Mouse (Mus musculus) myocyte (in vitro differentiated cells): ENCODE data around the gene Vdac1. TPM values are rescaled to one million over a fixed set of nuclear protein-coding genes. Genes with fewer than 3 reads are reported as not detected.

Source experiments
- H3K27me3 ChIP-seq: one replicate; pipeline ENCODE4 v1.6.1; 2011; ENCODE audit not compliant: control insufficient read depth, insufficient read depth, insufficient read length
- H3K36me3 ChIP-seq: one replicate; pipeline ENCODE4 v1.6.1; 2011; ENCODE audit not compliant: control insufficient read depth, insufficient read depth
- H3K4me2 ChIP-seq: one replicate; pipeline ENCODE4 v1.6.1; 2011; ENCODE audit warnings: low read depth, control low read depth
- H3K4me3 ChIP-seq: one replicate; pipeline ENCODE4 v1.5.1; 2011; ENCODE audit warnings: mild to moderate bottlenecking, control low read depth, moderate library complexity
- H3K79me2 ChIP-seq: one replicate; pipeline ENCODE4 v1.6.1; 2011; ENCODE audit not compliant: control insufficient read depth, insufficient read depth
- H3ac ChIP-seq: one replicate; pipeline ENCODE4 v1.6.1; 2011; ENCODE audit not compliant: control insufficient read depth, insufficient read length
- CEBPB ChIP-seq: IDR thresholded peaks from 2 replicates; pipeline ENCODE4 v1.6.1; 2011; ENCODE audit warnings: mild to moderate bottlenecking, moderate library complexity; ENCODE audit not compliant: poor library complexity, insufficient read depth, severe bottlenecking
- E2F4 ChIP-seq: IDR thresholded peaks from one replicate; pipeline ENCODE4 v1.6.1; 2011; ENCODE audit warnings: mild to moderate bottlenecking, control low read depth, moderate library complexity; ENCODE audit not compliant: insufficient read depth
- MAX ChIP-seq: IDR thresholded peaks from one replicate; pipeline ENCODE4 v1.6.1; 2011; ENCODE audit warnings: low read depth, mild to moderate bottlenecking, control low read depth
- MYOD1 ChIP-seq, 3 experiments: IDR thresholded peaks; one replicate each; pipeline ENCODE4 v1.6.1; 2011; ENCODE audit warnings: control low read depth in 2 of 3, low read depth in 2 of 3, mild to moderate bottlenecking in 2 of 3, moderate library complexity in 1 of 3; ENCODE audit not compliant: insufficient read length in 2 of 3, control insufficient read depth in 1 of 3
- MYOG ChIP-seq, 3 experiments: IDR thresholded peaks; one replicate each; pipeline ENCODE4 v1.6.1; 2011; ENCODE audit warnings: control low read depth in 2 of 3, low read depth in 2 of 3, mild to moderate bottlenecking in 2 of 3; ENCODE audit not compliant: insufficient read length in 2 of 3, control insufficient read depth in 1 of 3, insufficient read depth in 1 of 3
- POLR2A ChIP-seq: IDR thresholded peaks from one replicate; pipeline ENCODE4 v1.6.1; 2011; ENCODE audit warnings: low read depth, mild to moderate bottlenecking, control low read depth, moderate library complexity; ENCODE audit not compliant: insufficient read length
- POLR2AphosphoS2 ChIP-seq: IDR thresholded peaks from one replicate; pipeline ENCODE4 v1.6.1; 2011; ENCODE audit warnings: low read depth, control low read depth; ENCODE audit not compliant: insufficient read length
- REST ChIP-seq: IDR thresholded peaks from one replicate; pipeline ENCODE4 v1.6.1; 2011; ENCODE audit warnings: mild to moderate bottlenecking, control low read depth, moderate library complexity; ENCODE audit not compliant: insufficient read depth, insufficient read length
- SRF ChIP-seq: IDR thresholded peaks from one replicate; pipeline ENCODE4 v1.6.1; 2011; ENCODE audit warnings: low read depth; ENCODE audit not compliant: control insufficient read depth, insufficient read length
- TCF12 ChIP-seq: IDR thresholded peaks from one replicate; pipeline ENCODE4 v1.6.1; 2011; ENCODE audit warnings: mild to moderate bottlenecking, control low read depth; ENCODE audit not compliant: poor library complexity, insufficient read depth, severe bottlenecking
- TCF3 ChIP-seq: IDR thresholded peaks from one replicate; pipeline ENCODE4 v1.6.1; 2011; ENCODE audit warnings: low read depth, control low read depth; ENCODE audit not compliant: insufficient read length
- USF1 ChIP-seq: IDR thresholded peaks from one replicate; pipeline ENCODE4 v1.6.1; 2011; ENCODE audit warnings: low read depth, mild to moderate bottlenecking, control low read depth, moderate library complexity
- polyA plus RNA-seq: library from polyadenylated mRNA; unstranded; fragments of >200 nt; fragmentation: generic; extraction: Trizol; gene quantifications from one replicate; pipeline ENCODE4 v1.2.1, GENCODE M21; 2012; ENCODE audit warnings: missing spikeins

Vdac1 gene
- polyA plus RNA-seq, 1 experiment: 342 TPM

DNA sequence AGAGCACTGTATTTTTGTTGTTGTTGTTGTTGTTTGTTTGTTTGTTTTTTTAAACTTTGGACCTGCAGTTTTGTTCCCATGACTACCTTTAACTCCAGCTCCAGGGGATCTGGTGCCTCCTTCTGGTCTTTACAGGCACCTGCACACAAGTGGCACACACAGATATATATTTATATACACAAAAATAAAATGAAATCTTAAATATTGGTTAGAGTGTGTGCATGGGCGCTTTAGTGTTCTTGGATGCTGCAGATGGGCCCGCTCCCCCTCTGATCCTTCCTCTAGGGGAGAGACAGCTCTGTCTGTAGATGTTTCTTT is 9.4 kb downstream of the Vdac1 start:
- no peaks in the 10 kb centered on the region for H3K27me3 ChIP-seq
- TF ChIP-seq USF1: no peak
- no peak overlapping the region for H3K4me3 ChIP-seq
- H3K4me2 ChIP-seq: no peak overlapping the region
- peaks cover 85% of the 10 kb centered on the region for H3K79me2 ChIP-seq
- peaks cover 5% of the 10 kb centered on the region for H3K36me3 ChIP-seq
- H3ac ChIP-seq: no peak overlapping the region

GRCm38 (mm10) chr11:52370538-52370937 is 9.9 kb downstream of the Vdac1 start:
- Histone ChIP-seq H3K36me3 (peaks cover 9% of the 10 kb centered on the region), H3K4me3 (no peak overlapping the region), H3K4me2 (no peak overlapping the region), H3ac (no peak overlapping the region), H3K79me2 (peaks cover 81% of the 10 kb centered on the region), H3K27me3 (no peaks in the 10 kb centered on the region)
- TF ChIP-seq USF1 (no peak), E2F4 (no peak), TCF12 (no peak), POLR2A (no peak), MAX (no peak), REST (no peak), MYOD1 (IDR thresholded peaks at IDR 0.05; ENCODE audit: control insufficient read depth in 1 of 3, insufficient read length in 2 of 3, low read depth in 2 of 3) (no peak), POLR2AphosphoS2 (no peak), CEBPB (no peak), MYOG (IDR thresholded peaks at IDR 0.05; ENCODE audit: control insufficient read depth in 1 of 3, insufficient read depth in 1 of 3, insufficient read length in 2 of 3, low read depth in 2 of 3) (no peak)

GRCm38 (mm10) chr11:52373841-52374240 is 13.2 kb downstream of the Vdac1 start:
- H3ac ChIP-seq: no peak overlapping the region
- no peak overlapping the region for H3K4me2 ChIP-seq
- peaks cover 29% of the 10 kb centered on the region for H3K36me3 ChIP-seq
- H3K79me2 ChIP-seq: peaks cover 49% of the 10 kb centered on the region
- TF ChIP-seq SRF: no peak
- H3K27me3 ChIP-seq: no peaks in the 10 kb centered on the region
- no peak overlapping the region for H3K4me3 ChIP-seq

DNA sequence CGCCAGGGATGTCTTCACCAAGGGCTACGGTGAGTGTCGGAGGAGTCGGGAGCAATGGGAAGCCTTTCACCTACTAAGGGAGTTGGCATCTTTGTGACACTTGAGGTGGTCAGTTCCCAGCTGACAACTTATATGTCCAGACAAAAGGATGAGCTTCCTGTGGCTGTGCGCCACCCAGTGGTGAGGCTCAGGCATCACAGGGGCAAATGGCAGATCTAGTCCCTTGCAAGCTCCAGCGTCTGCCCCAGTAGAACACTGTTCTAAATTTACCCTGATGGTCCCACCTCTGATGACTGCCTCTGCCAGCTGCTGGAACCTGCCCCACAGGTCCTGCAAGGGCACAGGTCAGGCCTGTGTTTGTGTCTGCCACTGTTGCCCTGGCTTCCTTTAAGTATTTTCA is 13.7 kb downstream of the Vdac1 start:
- no peak overlapping the region for H3K4me2 ChIP-seq
- peaks cover 48% of the 10 kb centered on the region for H3K79me2 ChIP-seq
- no peaks in the 10 kb centered on the region for H3K27me3 ChIP-seq
- no peak overlapping the region for H3K4me3 ChIP-seq
- TF ChIP-seq TCF3: no peak
- no peak for TF ChIP-seq MYOG (IDR thresholded peaks at IDR 0.05; ENCODE audit: control insufficient read depth in 1 of 3, insufficient read depth in 1 of 3, insufficient read length in 2 of 3, low read depth in 2 of 3)
- no peak for TF ChIP-seq REST
- H3K36me3 ChIP-seq: peaks cover 29% of the 10 kb centered on the region
- no peak overlapping the region for H3ac ChIP-seq

DNA sequence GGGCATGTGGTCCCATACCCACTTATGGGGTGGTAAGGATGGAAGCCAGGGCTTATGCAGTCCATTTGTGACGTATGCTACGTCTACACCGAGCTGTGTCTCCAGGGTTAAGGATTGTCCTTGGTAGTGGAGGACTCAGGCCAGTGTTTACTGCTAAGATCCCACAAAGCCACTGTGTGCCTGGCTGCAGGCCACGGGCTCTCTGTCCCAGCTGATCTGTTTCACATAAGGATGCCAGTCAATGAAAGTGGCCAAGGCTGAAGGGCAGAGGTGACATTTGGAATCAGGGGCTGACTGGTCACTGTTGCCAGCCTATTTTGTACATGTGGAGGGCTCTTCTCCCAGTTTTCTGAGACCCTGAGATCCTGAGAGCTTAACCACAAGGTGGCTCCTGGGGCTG is 16.9 kb downstream of the Vdac1 start:
- Histone ChIP-seq H3K36me3 (peaks cover 47% of the 10 kb centered on the region), H3K27me3 (no peaks in the 10 kb centered on the region), H3K4me3 (no peak overlapping the region), H3K79me2 (peaks cover 18% of the 10 kb centered on the region), H3K4me2 (no peak overlapping the region), H3ac (no peak overlapping the region)
- TF ChIP-seq POLR2AphosphoS2 (peak; percentile 16), MAX (no peak)

DNA sequence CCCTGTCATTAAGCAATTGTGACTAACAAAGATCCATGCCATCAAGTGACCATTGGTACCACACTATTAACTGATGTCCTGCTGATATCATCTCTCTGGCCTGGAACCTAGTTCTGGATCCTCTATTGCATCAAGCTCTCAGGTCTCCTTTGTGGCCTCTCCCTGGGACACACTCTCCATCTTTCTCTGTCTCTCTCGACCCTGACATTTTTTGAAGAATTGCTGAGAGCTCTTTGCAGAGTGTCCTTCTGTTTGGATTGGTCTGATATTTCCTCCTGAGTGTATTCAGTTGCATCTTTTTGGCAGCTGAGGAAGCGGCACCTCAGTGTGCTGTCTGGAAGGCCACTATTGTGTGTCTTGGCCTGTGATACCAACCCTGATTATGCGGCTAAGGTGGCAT is 18.6 kb downstream of the Vdac1 start:
- TF ChIP-seq POLR2A (no peak), E2F4 (no peak), MAX (no peak), MYOD1 (IDR thresholded peaks at IDR 0.05; ENCODE audit: control insufficient read depth in 1 of 3, insufficient read length in 2 of 3, low read depth in 2 of 3) (no peak), TCF3 (no peak), REST (no peak), CEBPB (no peak), SRF (no peak), USF1 (no peak), MYOG (IDR thresholded peaks at IDR 0.05; ENCODE audit: control insufficient read depth in 1 of 3, insufficient read depth in 1 of 3, insufficient read length in 2 of 3, low read depth in 2 of 3) (no peak)
- H3K36me3 ChIP-seq: peaks cover 56% of the 10 kb centered on the region
- H3ac ChIP-seq: no peak overlapping the region
- H3K4me2 ChIP-seq: no peak overlapping the region
- peaks cover 6% of the 10 kb centered on the region for H3K79me2 ChIP-seq
- H3K4me3 ChIP-seq: no peak overlapping the region
- H3K27me3 ChIP-seq: no peaks in the 10 kb centered on the region
